Mouse (Mus musculus): ENCODE data around the gene Hist1h2br.

GRCm38 (mm10) chr13:21828511-21828910, 5.0 kb upstream of the Hist1h2br start:
- TF ChIP-seq CTCF (conservative IDR thresholded peaks at IDR 0.05; ENCODE audit: insufficient read depth, insufficient read length, low read depth, low read length) (no peak), POLR2A (IDR thresholded peaks at IDR 0.05; ENCODE audit: low read depth, low read length) (no peak)

Measured in kidney, adult 2 months (tissue).